Mouse (Mus musculus): ENCODE results near the gene Dnmbp. TPM values are rescaled to one million over a fixed set of nuclear protein-coding genes. Genes with fewer than 3 reads are reported as not detected.

Gene Dnmbp
- polyA plus RNA-seq, 1 experiment from 2014 or later: 8.4 TPM

DNA sequence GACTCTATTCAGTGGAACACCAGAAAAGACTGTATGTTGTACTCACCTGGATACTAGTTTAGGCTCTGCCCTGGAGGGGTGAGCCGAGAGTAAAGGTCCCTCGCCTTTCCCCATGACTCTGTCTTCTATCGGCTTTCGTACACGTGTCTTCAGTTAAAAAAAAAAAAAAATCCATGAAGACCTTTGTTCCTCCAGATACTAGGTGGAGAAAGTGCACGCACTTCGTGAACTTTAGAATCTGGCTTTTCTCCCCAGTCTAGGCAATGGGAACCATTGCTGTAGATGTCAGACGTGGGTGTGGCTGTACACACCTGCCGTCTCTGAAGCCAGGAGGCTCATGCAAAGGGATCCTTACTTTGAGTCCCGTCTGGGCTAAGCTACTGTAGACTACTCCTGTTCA lies 126.7 kb downstream of the Dnmbp start:
- Histone ChIP-seq H3K9ac (replicated peaks; ENCODE audit: low read depth, low read length) (no peak overlapping the region), H3K27me3 (ENCODE audit: control insufficient read depth, insufficient read depth, low read length) (no peaks in the 10 kb centered on the region), H3K27ac (ENCODE audit: low read depth, low read length) (no peak overlapping the region), H3K36me3 (ENCODE audit: control insufficient read depth, insufficient read depth, low read length) (no peaks in the 10 kb centered on the region), H3K9me3 (ENCODE audit: control insufficient read depth, low read length) (no peaks in the 10 kb centered on the region), H3K4me2 (ENCODE audit: low read depth, low read length) (no peak overlapping the region), H3K4me1 (ENCODE audit: control insufficient read depth, insufficient read depth, low read length) (no peaks in the 10 kb centered on the region), H3K4me3 (ENCODE audit: low read depth, low read length) (no peak overlapping the region)
- no peak for ATAC-seq (ENCODE audit: low read depth)
- 90% methylated on average over 10 of the region's 10 CpGs for WGBS

DNA sequence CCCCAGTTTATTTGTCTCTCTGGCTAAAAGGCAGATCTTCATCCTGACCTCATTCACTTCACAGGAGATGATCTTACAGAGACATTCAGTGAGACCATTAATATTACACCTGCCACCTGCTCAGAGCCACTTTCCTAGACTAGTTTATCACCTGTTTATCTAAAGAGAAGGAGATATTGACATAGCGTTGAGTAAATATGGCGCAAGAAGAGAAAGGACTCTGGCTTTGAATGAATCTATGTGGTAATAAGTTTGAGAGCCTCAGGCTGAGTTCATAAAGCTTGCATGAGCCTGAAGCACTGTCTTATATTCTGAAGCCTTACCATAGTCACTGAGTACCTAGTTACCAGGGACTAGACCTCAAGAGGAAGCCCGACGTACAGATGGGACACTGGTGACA lies 128.6 kb downstream of the Dnmbp start:
- H3K27me3 ChIP-seq (ENCODE audit: control insufficient read depth, insufficient read depth, low read length): no peaks in the 10 kb centered on the region
- no peak overlapping the region for H3K4me3 ChIP-seq (ENCODE audit: low read depth, low read length)
- ATAC-seq (ENCODE audit: low read depth): no peak

DNA sequence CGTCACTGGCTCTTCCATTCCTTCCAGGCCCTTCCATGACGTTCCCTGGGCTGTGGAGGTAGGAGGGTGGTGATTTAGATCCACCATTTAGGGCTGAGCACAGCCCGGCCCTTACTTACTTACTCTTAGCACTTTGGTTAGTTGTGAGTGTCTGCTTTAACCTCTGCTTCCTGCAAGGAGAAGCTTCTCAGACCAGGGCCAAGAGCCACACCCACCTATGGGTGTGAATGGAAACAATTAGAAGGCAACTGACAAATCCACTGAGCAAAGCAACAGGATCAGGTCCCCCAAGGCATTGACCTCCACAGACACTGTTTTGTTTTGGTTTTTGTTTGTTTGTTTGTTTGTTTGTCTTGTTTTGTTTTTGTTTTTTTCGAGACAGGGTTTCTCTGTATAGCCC lies 130.7 kb downstream of the Dnmbp start:
- no peak overlapping the region for H3K27ac ChIP-seq (ENCODE audit: low read depth, low read length)
- H3K36me3 ChIP-seq (ENCODE audit: control insufficient read depth, insufficient read depth, low read length): no peaks in the 10 kb centered on the region
- no peaks in the 10 kb centered on the region for H3K27me3 ChIP-seq (ENCODE audit: control insufficient read depth, insufficient read depth, low read length)
- no peaks in the 10 kb centered on the region for H3K4me1 ChIP-seq (ENCODE audit: control insufficient read depth, insufficient read depth, low read length)
- WGBS: 44% methylated on average over 4 of the region's 4 CpGs
- no peaks in the 10 kb centered on the region for H3K9me3 ChIP-seq (ENCODE audit: control insufficient read depth, low read length)
- no peak overlapping the region for H3K4me3 ChIP-seq (ENCODE audit: low read depth, low read length)
- H3K9ac ChIP-seq (replicated peaks; ENCODE audit: low read depth, low read length): no peak overlapping the region
- no peak overlapping the region for H3K4me2 ChIP-seq (ENCODE audit: low read depth, low read length)
- ATAC-seq (ENCODE audit: low read depth): no peak

More for the DNA sequence above, 128.6 kb downstream of the Dnmbp start:
- no peaks in the 10 kb centered on the region for H3K9me3 ChIP-seq (ENCODE audit: control insufficient read depth, low read length)
- H3K9ac ChIP-seq (replicated peaks; ENCODE audit: low read depth, low read length): no peak overlapping the region
- no peak overlapping the region for H3K4me2 ChIP-seq (ENCODE audit: low read depth, low read length)
- H3K36me3 ChIP-seq (ENCODE audit: control insufficient read depth, insufficient read depth, low read length): no peaks in the 10 kb centered on the region
- no peak overlapping the region for H3K27ac ChIP-seq (ENCODE audit: low read depth, low read length)
- no peaks in the 10 kb centered on the region for H3K4me1 ChIP-seq (ENCODE audit: control insufficient read depth, insufficient read depth, low read length)
- 95% methylated on average over 4 of the region's 4 CpGs for WGBS

DNA sequence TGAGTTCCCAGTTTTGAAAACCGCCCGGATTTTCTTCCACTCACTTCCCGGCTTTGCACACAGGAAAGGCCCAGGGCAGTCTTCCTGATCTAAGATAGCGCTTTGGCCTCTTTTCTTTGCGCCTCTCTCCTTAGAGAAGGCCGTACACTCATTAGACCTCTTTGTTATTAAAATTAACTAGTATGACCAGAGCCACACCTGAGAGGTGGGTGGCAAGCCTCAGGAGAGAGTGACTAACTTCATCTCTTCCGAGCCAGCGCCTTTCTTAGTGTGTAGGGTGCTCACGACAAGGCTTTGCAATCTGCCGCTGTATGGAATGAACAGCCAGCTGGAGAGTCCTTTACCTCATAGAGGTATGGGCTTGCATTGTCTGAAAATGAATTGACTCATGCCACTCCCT lies 136.1 kb downstream of the Dnmbp start:
- H3K27me3 ChIP-seq (ENCODE audit: control insufficient read depth, insufficient read depth, low read length): no peaks in the 10 kb centered on the region
- H3K36me3 ChIP-seq (ENCODE audit: control insufficient read depth, insufficient read depth, low read length): no peaks in the 10 kb centered on the region
- no peaks in the 10 kb centered on the region for H3K9me3 ChIP-seq (ENCODE audit: control insufficient read depth, low read length)
- no peaks in the 10 kb centered on the region for H3K4me1 ChIP-seq (ENCODE audit: control insufficient read depth, insufficient read depth, low read length)
- WGBS: 85% methylated on average over 10 of the region's 10 CpGs
- ATAC-seq (ENCODE audit: low read depth): no peak
- no peak overlapping the region for H3K27ac ChIP-seq (ENCODE audit: low read depth, low read length)
- no peak overlapping the region for H3K4me2 ChIP-seq (ENCODE audit: low read depth, low read length)
- no peak overlapping the region for H3K4me3 ChIP-seq (ENCODE audit: low read depth, low read length)
- H3K9ac ChIP-seq (replicated peaks; ENCODE audit: low read depth, low read length): no peak overlapping the region

- Histone ChIP-seq H3K4me3 (ENCODE audit: low read depth, low read length) (no peak overlapping the region), H3K27me3 (ENCODE audit: control insufficient read depth, insufficient read depth, low read length) (no peaks in the 10 kb centered on the region), H3K27ac (ENCODE audit: low read depth, low read length) (no peak overlapping the region), H3K4me1 (ENCODE audit: control insufficient read depth, insufficient read depth, low read length) (no peaks in the 10 kb centered on the region), H3K36me3 (ENCODE audit: control insufficient read depth, insufficient read depth, low read length) (no peaks in the 10 kb centered on the region), H3K9ac (replicated peaks; ENCODE audit: low read depth, low read length) (no peak overlapping the region), H3K9me3 (ENCODE audit: control insufficient read depth, low read length) (no peaks in the 10 kb centered on the region), H3K4me2 (ENCODE audit: low read depth, low read length) (no peak overlapping the region)
- WGBS: 75% methylated on average over 9 of the region's 9 CpGs
- no peak for ATAC-seq (ENCODE audit: low read depth)
Observed at GRCm38 (mm10) chr19:43801427-43802051, 138.5 kb downstream of the Dnmbp start.

GRCm38 (mm10) chr19:43797216-43797615 lies 142.8 kb downstream of the Dnmbp start:
- Histone ChIP-seq H3K4me3 (ENCODE audit: low read depth, low read length) (no peak overlapping the region), H3K27me3 (ENCODE audit: control insufficient read depth, insufficient read depth, low read length) (no peaks in the 10 kb centered on the region), H3K36me3 (ENCODE audit: control insufficient read depth, insufficient read depth, low read length) (no peaks in the 10 kb centered on the region), H3K27ac (ENCODE audit: low read depth, low read length) (no peak overlapping the region), H3K4me2 (ENCODE audit: low read depth, low read length) (no peak overlapping the region), H3K4me1 (ENCODE audit: control insufficient read depth, insufficient read depth, low read length) (no peaks in the 10 kb centered on the region), H3K9ac (replicated peaks; ENCODE audit: low read depth, low read length) (no peak overlapping the region), H3K9me3 (ENCODE audit: control insufficient read depth, low read length) (no peaks in the 10 kb centered on the region)
- 83% methylated on average over 5 of the region's 5 CpGs for WGBS
- no peak for ATAC-seq (ENCODE audit: low read depth)

Other genes with a start within 250 kb of the Dnmbp start
- gene Cutc, start 187.2 kb downstream of the Dnmbp start, polyA plus RNA-seq (2014; fragmentation: Nextera tagmentation; extraction: Ambion mirVana): 6.5 and 7.0 TPM in 2 replicates
- 11.6 and 12.0 TPM in 2 replicates for gene Cox15, start 187.2 kb downstream of the Dnmbp start, polyA plus RNA-seq (2014; fragmentation: Nextera tagmentation; extraction: Ambion mirVana)
- gene Abcc2, start 158.0 kb downstream of the Dnmbp start, polyA plus RNA-seq (2014; fragmentation: Nextera tagmentation; extraction: Ambion mirVana): 0.06 and 0.24 TPM in 2 replicates
- 0.32 TPM in 1 of 2 replicates, not detected in the other for gene Cpn1, start 46.4 kb upstream of the Dnmbp start, polyA plus RNA-seq (2014; fragmentation: Nextera tagmentation; extraction: Ambion mirVana)
- not detected in 2 replicates for gene Cyp2c23, start 89.0 kb upstream of the Dnmbp start, polyA plus RNA-seq (2014; fragmentation: Nextera tagmentation; extraction: Ambion mirVana)
- gene Erlin1, start 129.6 kb upstream of the Dnmbp start, polyA plus RNA-seq (2014; fragmentation: Nextera tagmentation; extraction: Ambion mirVana): 16.7 and 18.2 TPM in 2 replicates
- 68.8 and 70.0 TPM in 2 replicates for gene Chuk, start 167.3 kb upstream of the Dnmbp start, polyA plus RNA-seq (2014; fragmentation: Nextera tagmentation; extraction: Ambion mirVana)
- 32.2 and 35.6 TPM in 2 replicates for gene Cwf19l1, start 195.7 kb upstream of the Dnmbp start, polyA plus RNA-seq (2014; fragmentation: Nextera tagmentation; extraction: Ambion mirVana)
- gene Bloc1s2, start 206.3 kb upstream of the Dnmbp start, polyA plus RNA-seq (2014; fragmentation: Nextera tagmentation; extraction: Ambion mirVana): 178 and 189 TPM in 2 replicates

Data from neural tube, embryonic 14.5 days (tissue).